Mouse (Mus musculus): ENCODE data around the gene Tmem252.

DNA sequence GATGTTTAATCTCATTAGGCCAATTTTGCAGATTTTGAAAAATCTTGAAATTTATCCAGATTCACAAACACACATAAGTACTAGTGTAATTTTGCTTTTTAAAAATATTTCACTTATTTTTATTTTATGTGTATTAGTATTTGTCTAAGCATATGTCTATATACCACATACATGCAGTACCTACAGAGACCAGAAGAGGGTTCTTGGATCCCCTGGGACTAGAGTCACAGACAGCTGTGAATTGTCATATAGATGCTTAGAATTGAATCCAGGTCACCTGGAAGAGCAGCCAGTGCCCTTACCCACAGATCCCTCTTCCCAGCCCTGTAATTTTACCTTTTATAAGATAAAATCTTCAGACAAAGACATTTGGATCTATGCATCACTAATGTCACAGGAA, 26.1 kb downstream of the Tmem252 start:
- TF ChIP-seq CTCF (IDR thresholded peaks at IDR 0.05; ENCODE audit: control insufficient read depth, insufficient read depth, insufficient read length) (no peak), FOSL1 (IDR thresholded peaks at IDR 0.05; ENCODE audit: insufficient read depth, low read length, poor library complexity, severe bottlenecking) (no peak), MAX (IDR thresholded peaks at IDR 0.05) (no peak), USF1 (IDR thresholded peaks at IDR 0.05; ENCODE audit: low read depth) (no peak), MYOD1 (IDR thresholded peaks at IDR 0.05; ENCODE audit: control insufficient read depth, insufficient read length, low read depth) (no peak)

Data from C2C12 (cell line).